Mouse (Mus musculus) hindbrain, embryonic 15.5 days (tissue): ENCODE data around the gene Tbc1d8. TPM values are rescaled to one million over a fixed set of nuclear protein-coding genes. Genes with fewer than 3 reads are reported as not detected.

ENCODE experiments used
- ATAC-seq: fragments of 200-750 bp; cut with Nextera tagmentation; 2 replicates; pipeline ENCODE4 v1.8.0; 2017; ENCODE audit warnings: low read depth, moderate number of reproducible peaks, moderate TSS enrichment; ENCODE audit not compliant: low FRiP score
- H3K27ac ChIP-seq: fragments of 300-500 bp; sonication (generic); replicated peaks from 2 replicates; pipeline ENCODE4 v1.5.1; 2015; ENCODE audit warnings: mild to moderate bottlenecking, inconsistent platforms
- H3K27me3 ChIP-seq: fragments of 300-500 bp; sonication (generic); 2 replicates; pipeline ENCODE4 v1.6.1; 2015; ENCODE audit warnings: control low read depth, inconsistent platforms
- H3K36me3 ChIP-seq: fragments of 300-500 bp; sonication (generic); 2 replicates; pipeline ENCODE4 v1.6.1; 2015; ENCODE audit warnings: control low read depth, inconsistent platforms
- H3K4me1 ChIP-seq: fragments of 300-500 bp; sonication (generic); replicated peaks from 2 replicates; pipeline ENCODE4 v1.6.1; 2015; ENCODE audit warnings: control low read depth, inconsistent platforms
- H3K4me2 ChIP-seq: fragments of 300-500 bp; sonication (generic); 2 replicates; pipeline ENCODE4 v1.6.1; 2015; ENCODE audit warnings: moderate library complexity, mild to moderate bottlenecking, inconsistent platforms
- H3K4me3 ChIP-seq: fragments of 300-500 bp; sonication (generic); 2 replicates; pipeline ENCODE4 v1.5.1; 2015; ENCODE audit warnings: mild to moderate bottlenecking, inconsistent platforms
- H3K9ac ChIP-seq: fragments of 300-500 bp; sonication (generic); 2 replicates; pipeline ENCODE4 v1.6.1; 2015; ENCODE audit warnings: inconsistent platforms
- H3K9me3 ChIP-seq: fragments of 300-500 bp; sonication (generic); 2 replicates; pipeline ENCODE4 v1.6.1; 2016; ENCODE audit warnings: control low read depth, inconsistent platforms
- WGBS: fragments of 180-500 bp; shearing (Covaris S2); methylation state at CpG from one replicate; pipeline ENCODE4 v1.1.7; 2015; 5-methylcytosine and 5-hydroxymethylcytosine counted together
- polyA plus RNA-seq: library from polyadenylated mRNA; unstranded; fragments of >200 nt; fragmentation: Nextera tagmentation; extraction: Ambion mirVana; gene quantifications from 2 replicates; pipeline ENCODE4 v1.2.1, GENCODE M21; 2015

The Tbc1d8 gene
- polyA plus RNA-seq, 1 experiment from 2014 or later = 10.5 TPM

DNA sequence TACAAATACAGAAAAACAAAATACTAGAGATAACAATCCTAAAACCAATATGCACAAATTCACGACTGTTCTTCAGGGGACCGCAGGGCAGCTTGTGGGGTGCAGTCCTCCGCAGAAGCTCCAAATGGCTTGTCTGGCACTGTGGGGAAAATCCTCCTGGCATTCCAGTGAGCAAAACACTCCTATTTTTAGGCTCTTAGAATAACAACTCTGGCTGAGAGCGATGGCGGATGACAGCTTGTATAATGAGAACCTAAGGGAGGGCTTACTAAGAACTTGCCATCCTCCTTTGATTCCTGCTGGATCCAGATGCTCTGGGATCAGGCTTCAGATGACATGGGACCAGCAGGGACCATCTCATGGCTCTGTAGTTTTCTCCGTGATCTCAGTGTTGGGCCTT is 36.9 kb downstream of the Tbc1d8 start:
- no peaks in the 10 kb centered on the region for H3K27me3 ChIP-seq
- H3K4me1 ChIP-seq = peaks cover 29% of the 10 kb centered on the region
- H3K4me3 ChIP-seq = no peak overlapping the region
- no peak overlapping the region for H3K9ac ChIP-seq
- no peaks in the 10 kb centered on the region for H3K36me3 ChIP-seq
- no peak overlapping the region for H3K4me2 ChIP-seq
- 78% methylated on average over 6 of the region's 6 CpGs for WGBS
- H3K9me3 ChIP-seq = no peaks in the 10 kb centered on the region
- ATAC-seq = no peak
- H3K27ac ChIP-seq = no peak overlapping the region

DNA sequence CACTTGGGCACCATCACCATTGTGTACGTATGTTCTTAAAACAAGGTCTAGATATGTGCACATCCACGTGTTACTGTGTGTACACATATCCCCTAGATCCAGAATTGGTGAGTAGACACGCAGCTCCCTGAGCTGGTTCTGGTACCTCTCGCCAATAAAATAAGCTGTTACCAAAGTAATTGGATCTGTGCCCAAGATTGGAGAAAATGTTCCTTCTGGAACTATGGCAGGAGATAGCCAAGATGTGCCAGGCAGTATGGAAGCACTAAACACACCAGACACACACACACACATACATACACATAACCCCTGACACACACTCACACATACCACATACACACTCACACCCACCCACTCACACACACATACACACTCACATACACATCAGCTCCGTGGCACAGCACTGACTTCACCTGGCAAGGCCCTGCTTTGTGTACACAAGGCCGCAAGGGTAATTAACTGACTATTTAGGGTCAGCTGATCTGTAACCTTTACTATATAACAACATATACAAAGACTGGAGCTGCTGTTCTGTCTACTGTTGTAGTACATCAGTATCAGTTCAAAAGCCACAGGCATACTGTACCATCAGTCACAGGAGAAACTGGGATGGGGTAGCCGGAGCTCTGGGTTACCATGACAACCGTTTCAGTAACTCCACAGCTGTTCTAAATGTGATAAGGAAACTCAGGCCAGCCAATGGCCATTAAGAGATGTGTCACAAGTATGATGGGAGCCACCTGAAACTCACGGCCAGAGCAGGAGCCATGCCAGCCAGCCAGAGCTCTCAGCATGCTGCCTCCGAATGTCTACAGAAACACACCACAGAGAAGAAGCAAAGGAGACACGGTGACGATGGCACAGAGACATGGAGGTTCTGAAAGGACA is 38.6 kb downstream of the Tbc1d8 start:
- H3K4me2 ChIP-seq = no peak overlapping the region
- H3K27ac ChIP-seq = no peak overlapping the region
- peak; percentile 59 for ATAC-seq
- no peak overlapping the region for H3K9ac ChIP-seq
- WGBS = 65% methylated on average over 12 of the region's 12 CpGs
- H3K27me3 ChIP-seq = no peaks in the 10 kb centered on the region
- peaks cover 23% of the 10 kb centered on the region for H3K4me1 ChIP-seq
- H3K36me3 ChIP-seq = no peaks in the 10 kb centered on the region
- H3K4me3 ChIP-seq = no peak overlapping the region
- H3K9me3 ChIP-seq = no peaks in the 10 kb centered on the region

DNA sequence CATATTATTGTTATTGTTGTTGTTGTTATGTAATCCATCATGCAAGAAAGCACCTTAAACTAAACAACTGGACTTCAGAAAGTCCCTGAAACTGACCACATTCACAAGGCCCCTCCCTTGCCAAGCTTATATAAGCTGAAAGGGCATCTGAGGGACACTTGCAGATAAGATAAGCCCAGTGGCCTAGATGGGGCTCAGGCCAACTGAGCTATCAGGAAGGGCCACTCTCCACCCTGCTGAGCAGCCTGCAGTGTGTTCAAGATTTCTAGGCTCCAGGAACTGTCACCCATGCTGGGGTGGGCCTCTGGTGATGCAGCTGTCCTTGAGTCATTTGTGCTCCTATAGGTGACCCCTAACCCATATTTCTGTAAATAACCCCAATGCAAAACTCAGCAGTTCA is 39.9 kb downstream of the Tbc1d8 start:
- H3K36me3 ChIP-seq = no peaks in the 10 kb centered on the region
- peaks cover 20% of the 10 kb centered on the region for H3K4me1 ChIP-seq
- no peaks in the 10 kb centered on the region for H3K9me3 ChIP-seq
- ATAC-seq = no peak
- H3K4me2 ChIP-seq = no peak overlapping the region
- H3K4me3 ChIP-seq = no peak overlapping the region
- H3K27ac ChIP-seq = no peak overlapping the region
- H3K27me3 ChIP-seq = no peaks in the 10 kb centered on the region
- H3K9ac ChIP-seq = no peak overlapping the region

DNA sequence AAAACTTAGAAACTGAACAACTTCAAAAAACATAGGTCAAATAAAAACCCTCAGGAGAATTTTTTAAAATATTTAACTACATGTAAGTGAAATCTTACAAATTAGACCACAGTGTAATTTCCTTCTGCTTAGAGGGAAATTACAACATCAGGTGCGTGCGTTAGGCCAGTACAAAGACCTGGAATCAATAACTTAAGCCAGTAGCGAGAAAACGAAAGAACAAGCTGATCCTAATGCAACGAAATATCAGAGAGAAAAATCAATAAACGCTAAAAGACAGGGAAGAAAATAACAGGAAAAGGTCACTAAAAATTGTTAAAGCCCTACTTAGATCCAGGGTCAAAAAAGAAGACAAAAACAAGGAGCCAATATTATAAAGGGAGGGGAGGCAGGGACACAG is 44.3 kb downstream of the Tbc1d8 start:
- no peaks in the 10 kb centered on the region for H3K9me3 ChIP-seq
- no peak overlapping the region for H3K4me3 ChIP-seq
- no peak overlapping the region for H3K4me2 ChIP-seq
- H3K27me3 ChIP-seq = no peaks in the 10 kb centered on the region
- no peak overlapping the region for H3K27ac ChIP-seq
- ATAC-seq = no peak
- WGBS = 87% methylated on average over 6 of the region's 6 CpGs
- no peaks in the 10 kb centered on the region for H3K36me3 ChIP-seq
- H3K4me1 ChIP-seq = no peaks in the 10 kb centered on the region
- H3K9ac ChIP-seq = no peak overlapping the region

DNA sequence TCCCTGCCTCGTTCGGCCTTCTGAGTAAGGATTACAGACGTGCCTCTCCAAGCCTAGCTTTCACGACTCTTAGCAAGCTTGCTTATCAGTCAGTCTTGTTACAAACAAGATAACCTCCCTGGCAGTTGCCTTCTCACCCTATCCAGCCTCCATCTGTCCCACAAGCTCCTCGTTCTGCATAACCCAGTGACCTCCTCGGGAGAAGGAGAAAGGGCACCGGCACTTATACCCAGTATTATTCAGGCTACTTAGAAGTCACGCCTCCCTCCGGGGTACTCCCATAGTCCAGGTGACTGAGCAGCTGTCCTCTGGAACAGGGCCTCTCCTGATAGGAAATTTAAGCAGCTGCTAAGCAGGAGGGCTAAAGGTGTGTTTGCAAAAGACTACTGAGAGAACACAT is 48.5 kb downstream of the Tbc1d8 start:
- Histone ChIP-seq H3K27ac (no peak overlapping the region), H3K4me1 (no peaks in the 10 kb centered on the region), H3K27me3 (no peaks in the 10 kb centered on the region), H3K4me3 (no peak overlapping the region), H3K9ac (no peak overlapping the region), H3K9me3 (no peaks in the 10 kb centered on the region), H3K36me3 (no peaks in the 10 kb centered on the region), H3K4me2 (no peak overlapping the region)
- no peak for ATAC-seq
- WGBS = 77% methylated on average over 9 of the region's 9 CpGs

DNA sequence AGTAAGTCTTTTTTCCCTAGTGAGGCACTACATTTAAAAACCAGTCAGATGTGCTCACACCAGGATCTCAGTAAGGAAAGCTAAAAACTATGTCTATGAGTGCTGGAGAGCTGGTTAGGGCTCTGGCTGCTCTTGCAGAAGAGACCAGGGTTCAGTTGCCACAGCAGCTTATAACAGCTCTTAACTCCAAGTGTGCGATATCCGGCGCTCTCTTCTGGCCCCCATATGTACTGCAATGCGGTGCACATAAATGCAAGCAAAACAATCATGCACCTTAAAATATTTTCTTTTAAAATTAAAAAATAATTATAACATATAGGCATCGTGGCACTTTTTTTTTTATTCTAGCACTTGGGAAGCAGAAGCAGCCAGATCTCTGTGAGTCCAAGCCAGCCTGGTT is 49.5 kb downstream of the Tbc1d8 start:
- Histone ChIP-seq H3K27me3 (no peaks in the 10 kb centered on the region), H3K4me3 (no peak overlapping the region), H3K4me2 (no peak overlapping the region), H3K9ac (no peak overlapping the region), H3K36me3 (no peaks in the 10 kb centered on the region), H3K4me1 (no peaks in the 10 kb centered on the region), H3K9me3 (no peaks in the 10 kb centered on the region), H3K27ac (no peak overlapping the region)
- no peak for ATAC-seq
- 95% methylated on average over 5 of the region's 5 CpGs for WGBS

DNA sequence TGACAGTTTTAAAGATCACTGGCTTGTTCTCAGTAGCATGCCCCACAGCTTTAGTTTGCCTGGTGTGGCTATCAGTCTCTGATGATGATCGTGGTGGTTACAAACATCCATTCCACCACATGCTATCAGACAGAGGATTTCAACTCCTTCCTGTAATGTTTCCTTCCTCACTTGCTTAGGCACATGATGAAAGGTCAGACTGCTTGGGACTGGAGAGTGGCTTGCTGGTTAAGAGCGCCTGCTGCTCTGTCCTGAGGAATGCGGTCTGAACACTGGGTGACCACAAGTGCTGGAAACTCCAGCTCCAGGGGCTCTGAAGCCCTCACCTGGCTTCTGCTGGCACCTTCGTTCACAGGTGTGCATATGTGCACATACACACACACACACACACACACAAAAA is 50.3 kb downstream of the Tbc1d8 start:
- no peak overlapping the region for H3K27ac ChIP-seq
- H3K4me3 ChIP-seq = no peak overlapping the region
- no peaks in the 10 kb centered on the region for H3K9me3 ChIP-seq
- H3K4me2 ChIP-seq = no peak overlapping the region
- ATAC-seq = no peak
- H3K9ac ChIP-seq = no peak overlapping the region
- H3K27me3 ChIP-seq = no peaks in the 10 kb centered on the region
- no peaks in the 10 kb centered on the region for H3K4me1 ChIP-seq
- WGBS = 85% methylated on average over 4 of the region's 4 CpGs
- no peaks in the 10 kb centered on the region for H3K36me3 ChIP-seq

DNA sequence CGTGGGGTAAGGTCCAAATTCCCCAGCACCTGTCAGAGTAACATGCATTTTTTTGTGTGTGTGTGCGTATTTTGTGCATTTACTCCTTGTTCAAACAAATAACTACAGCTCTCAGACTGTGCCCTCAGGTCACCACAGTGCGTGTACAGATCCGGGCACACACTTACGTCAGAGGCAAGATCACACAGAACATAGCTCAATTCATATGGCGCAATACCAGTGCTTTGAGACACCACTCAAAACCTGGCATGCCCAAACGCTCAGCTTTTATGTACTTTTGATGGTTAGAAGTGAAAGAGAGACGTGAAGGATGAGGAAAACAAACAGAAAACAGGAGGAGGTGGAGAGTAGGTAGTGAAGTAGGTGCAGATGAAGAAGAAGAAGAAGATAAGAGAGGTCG is 53.1 kb downstream of the Tbc1d8 start:
- WGBS = 92% methylated on average over 9 of the region's 9 CpGs
- no peak overlapping the region for H3K4me2 ChIP-seq

DNA sequence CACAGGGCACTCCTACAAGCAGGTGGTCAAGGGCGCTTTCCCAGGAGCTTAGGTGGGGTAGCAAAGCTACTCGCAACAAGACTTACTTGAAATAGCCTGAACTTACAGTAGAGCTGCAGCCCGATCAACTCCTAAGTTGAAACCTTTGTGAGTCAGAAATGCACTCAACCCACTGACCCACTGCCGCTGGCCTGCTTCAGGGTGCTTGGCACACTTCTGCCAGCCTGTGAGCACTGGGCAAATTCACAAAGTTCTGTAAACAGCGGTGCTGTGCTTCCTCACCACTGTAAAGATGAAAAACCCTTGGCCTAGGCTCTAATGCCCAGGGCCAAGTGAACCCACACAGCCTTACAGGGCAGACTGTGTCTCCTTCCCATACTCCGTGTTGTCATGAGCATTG is 57.6 kb downstream of the Tbc1d8 start:
- Histone ChIP-seq H3K9ac (no peak overlapping the region), H3K27me3 (no peaks in the 10 kb centered on the region), H3K4me2 (no peak overlapping the region), H3K9me3 (no peaks in the 10 kb centered on the region), H3K4me1 (0 out of 2 replicates have a peak, but pooled peaks cover 5% of the 10 kb centered on the region), H3K27ac (no peak overlapping the region), H3K4me3 (no peak overlapping the region), H3K36me3 (no peaks in the 10 kb centered on the region)
- ATAC-seq = no peak
- WGBS = 94% methylated on average over 6 of the region's 6 CpGs

More for the DNA sequence above, 53.1 kb downstream of the Tbc1d8 start:
- H3K4me1 ChIP-seq = no peaks in the 10 kb centered on the region
- no peak overlapping the region for H3K27ac ChIP-seq
- no peaks in the 10 kb centered on the region for H3K36me3 ChIP-seq
- ATAC-seq = no peak
- no peaks in the 10 kb centered on the region for H3K9me3 ChIP-seq
- no peaks in the 10 kb centered on the region for H3K27me3 ChIP-seq
- no peak overlapping the region for H3K4me3 ChIP-seq
- H3K9ac ChIP-seq = no peak overlapping the region

DNA sequence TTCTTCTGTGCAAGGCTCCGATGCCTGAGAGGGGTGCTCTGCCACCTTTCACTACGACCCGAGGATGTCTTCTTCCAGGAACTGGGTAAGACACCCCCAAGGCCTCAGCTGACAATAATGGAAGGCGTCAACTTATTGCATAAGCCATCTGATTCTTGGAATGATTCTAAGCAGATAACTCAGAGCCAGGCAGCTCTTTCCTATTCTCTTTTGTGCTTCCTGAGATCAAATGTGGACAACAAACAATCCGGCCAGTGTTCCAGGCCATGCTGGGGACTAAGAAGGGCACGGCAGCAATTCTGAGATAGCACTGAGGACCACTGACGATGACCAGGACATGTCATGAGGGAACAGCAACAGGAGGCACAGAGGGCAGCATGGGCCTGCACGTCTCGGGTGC is 59.7 kb downstream of the Tbc1d8 start:
- Histone ChIP-seq H3K9ac (no peak overlapping the region), H3K36me3 (no peaks in the 10 kb centered on the region), H3K4me3 (no peak overlapping the region), H3K27ac (no peak overlapping the region), H3K4me2 (no peak overlapping the region), H3K9me3 (no peaks in the 10 kb centered on the region), H3K27me3 (no peaks in the 10 kb centered on the region), H3K4me1 (0 out of 2 replicates have a peak, but pooled peaks cover 5% of the 10 kb centered on the region)
- no peak for ATAC-seq
- 88% methylated on average over 9 of the region's 9 CpGs for WGBS

DNA sequence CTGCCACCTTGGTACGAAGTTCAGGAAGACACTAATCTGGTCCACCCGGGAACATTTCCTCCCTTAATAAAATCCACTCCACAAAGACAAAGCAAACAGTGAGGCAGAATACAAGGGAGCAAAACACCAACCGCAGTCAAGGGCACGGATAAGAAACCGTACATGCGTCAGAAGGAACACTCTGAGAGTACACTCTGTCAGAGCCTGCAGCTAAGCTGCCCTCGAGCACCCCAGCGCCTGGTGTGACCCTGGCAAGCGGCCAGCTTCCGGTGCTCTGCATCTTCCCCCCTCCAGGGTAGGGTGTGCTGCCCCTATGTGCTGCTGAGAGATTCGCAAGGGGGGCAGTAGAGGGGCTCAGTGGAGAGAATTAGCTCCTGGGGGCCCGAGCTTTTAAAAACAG is 60.7 kb downstream of the Tbc1d8 start:
- Histone ChIP-seq H3K27ac (0 out of 2 replicates have a peak overlapping the region, but pooled peaks have one; percentile 8), H3K9ac (no peak overlapping the region)
- no peak for ATAC-seq

DNA sequence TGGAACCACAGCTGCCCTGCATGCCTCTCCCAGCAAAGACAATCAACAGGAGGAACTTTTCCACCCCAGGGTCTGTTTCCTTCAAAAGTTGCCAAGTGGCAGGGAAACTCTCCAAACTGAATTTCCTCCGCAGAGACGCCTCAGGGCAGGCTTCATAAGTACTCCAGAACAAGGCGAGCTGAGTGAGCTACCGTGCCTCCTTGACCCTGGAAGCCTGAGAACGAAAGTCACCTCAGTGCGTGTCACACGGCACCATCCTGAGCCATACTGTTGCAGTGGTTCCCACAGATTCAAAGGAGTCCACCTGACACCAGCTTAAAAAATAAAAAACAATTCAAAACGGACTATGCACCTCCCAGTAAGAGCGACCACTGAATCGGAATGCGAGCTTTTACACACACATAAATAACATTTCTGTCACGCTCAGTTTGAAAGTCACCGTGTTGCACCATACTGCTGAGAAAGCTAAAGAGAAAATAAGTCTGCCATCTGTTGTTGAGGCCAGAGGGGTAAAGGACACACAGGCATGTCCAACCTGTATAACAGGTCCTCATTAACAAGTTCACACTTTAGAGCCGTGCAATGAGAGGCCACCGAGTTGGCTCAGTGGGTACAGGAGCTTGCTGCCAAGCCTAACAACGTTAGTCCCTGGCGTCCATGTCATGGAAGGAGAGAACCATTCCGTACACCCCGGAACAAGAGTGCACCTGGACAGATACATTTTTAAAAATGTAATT is 68.3 kb downstream of the Tbc1d8 start:
- Histone ChIP-seq H3K4me1 (no peaks in the 10 kb centered on the region), H3K9ac (no peak overlapping the region), H3K9me3 (no peaks in the 10 kb centered on the region), H3K36me3 (no peaks in the 10 kb centered on the region), H3K27me3 (no peaks in the 10 kb centered on the region), H3K4me3 (no peak overlapping the region), H3K27ac (no peak overlapping the region), H3K4me2 (no peak overlapping the region)
- ATAC-seq = no peak
- WGBS = 74% methylated on average over 19 of the region's 19 CpGs

More for the DNA sequence above, 60.7 kb downstream of the Tbc1d8 start:
- Histone ChIP-seq H3K27me3 (no peaks in the 10 kb centered on the region), H3K36me3 (no peaks in the 10 kb centered on the region), H3K4me2 (no peak overlapping the region), H3K4me1 (0 out of 2 replicates have a peak, but pooled peaks cover 5% of the 10 kb centered on the region), H3K4me3 (no peak overlapping the region), H3K9me3 (no peaks in the 10 kb centered on the region)
- 37% methylated on average over 12 of the region's 12 CpGs for WGBS
